Mouse (Mus musculus): ENCODE results near the gene Rad51b. TPM values are rescaled to one million over a fixed set of nuclear protein-coding genes. Genes with fewer than 3 reads are reported as not detected.

Gene Rad51b
- polyA plus RNA-seq, 1 experiment from 2014 or later: 6.3 TPM

- no peak for DNase-seq (ENCODE audit: low spot score)
- Histone ChIP-seq H3K4me3 (ENCODE audit: low read depth, low read length) (no peak overlapping the region), H3K4me1 (ENCODE audit: control insufficient read depth, insufficient read depth, low read length) (no peaks in the 10 kb centered on the region), H3K4me2 (ENCODE audit: low read depth, severe bottlenecking) (no peak overlapping the region), H3K9me3 (ENCODE audit: control insufficient read depth, low read length) (no peaks in the 10 kb centered on the region), H3K27ac (replicated peaks; ENCODE audit: low read depth, low read length) (no peak overlapping the region), H3K36me3 (ENCODE audit: control insufficient read depth, insufficient read depth, low read length) (no peaks in the 10 kb centered on the region), H3K9ac (ENCODE audit: low read length) (no peak overlapping the region), H3K27me3 (ENCODE audit: control insufficient read depth, insufficient read depth, low read length) (no peaks in the 10 kb centered on the region)
- ATAC-seq (ENCODE audit: insufficient number of reproducible peaks, low FRiP score, low TSS enrichment, low read depth): no peak
- 78% methylated on average over 4 of the region's 4 CpGs for WGBS
Observed at GRCm38 (mm10) chr12:79436892-79437291, 139.8 kb downstream of the Rad51b start.

GRCm38 (mm10) chr12:79437572-79437971, 140.5 kb downstream of the Rad51b start:
- H3K9me3 ChIP-seq (ENCODE audit: control insufficient read depth, low read length): no peaks in the 10 kb centered on the region
- WGBS: 76% methylated on average over 3 of the region's 3 CpGs
- H3K4me1 ChIP-seq (ENCODE audit: control insufficient read depth, insufficient read depth, low read length): no peaks in the 10 kb centered on the region
- no peaks in the 10 kb centered on the region for H3K27me3 ChIP-seq (ENCODE audit: control insufficient read depth, insufficient read depth, low read length)
- no peak overlapping the region for H3K4me3 ChIP-seq (ENCODE audit: low read depth, low read length)
- H3K36me3 ChIP-seq (ENCODE audit: control insufficient read depth, insufficient read depth, low read length): no peaks in the 10 kb centered on the region
- no peak overlapping the region for H3K27ac ChIP-seq (replicated peaks; ENCODE audit: low read depth, low read length)
- DNase-seq (ENCODE audit: low spot score) (no peak), ATAC-seq (ENCODE audit: insufficient number of reproducible peaks, low FRiP score, low TSS enrichment, low read depth) (no peak)
- no peak overlapping the region for H3K4me2 ChIP-seq (ENCODE audit: low read depth, severe bottlenecking)
- H3K9ac ChIP-seq (ENCODE audit: low read length): no peak overlapping the region

DNA sequence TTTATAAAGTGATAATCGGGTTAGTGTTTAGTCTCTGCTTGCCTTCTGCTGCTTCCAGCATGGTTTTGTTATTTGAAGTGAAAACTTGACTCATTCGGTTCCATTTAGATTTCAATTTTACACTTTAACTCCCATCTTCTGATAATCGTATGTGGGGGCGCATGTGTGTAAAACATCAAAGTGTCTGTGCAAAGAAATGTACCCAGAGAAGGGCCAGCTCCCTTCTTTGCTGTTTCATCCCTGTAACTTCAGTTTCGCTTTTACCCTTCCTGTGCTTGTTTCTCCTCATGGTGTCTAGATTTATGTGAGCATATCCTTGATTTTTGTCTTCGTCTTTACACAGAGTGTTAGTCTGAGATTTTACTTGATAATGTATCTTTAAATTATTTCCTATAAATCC, 142.9 kb downstream of the Rad51b start:
- Histone ChIP-seq H3K9ac (ENCODE audit: low read length) (no peak overlapping the region), H3K36me3 (ENCODE audit: control insufficient read depth, insufficient read depth, low read length) (no peaks in the 10 kb centered on the region), H3K4me1 (ENCODE audit: control insufficient read depth, insufficient read depth, low read length) (no peaks in the 10 kb centered on the region), H3K4me3 (ENCODE audit: low read depth, low read length) (no peak overlapping the region), H3K27ac (replicated peaks; ENCODE audit: low read depth, low read length) (no peak overlapping the region), H3K4me2 (ENCODE audit: low read depth, severe bottlenecking) (no peak overlapping the region), H3K9me3 (ENCODE audit: control insufficient read depth, low read length) (no peaks in the 10 kb centered on the region), H3K27me3 (ENCODE audit: control insufficient read depth, insufficient read depth, low read length) (no peaks in the 10 kb centered on the region)
- WGBS: 93% methylated on average over 6 of the region's 6 CpGs
- DNase-seq (ENCODE audit: low spot score) (no peak), ATAC-seq (ENCODE audit: insufficient number of reproducible peaks, low FRiP score, low TSS enrichment, low read depth) (no peak)

- 54% methylated on average over 12 of the region's 12 CpGs for WGBS
- Histone ChIP-seq H3K27ac (replicated peaks; ENCODE audit: low read depth, low read length) (no peak overlapping the region), H3K27me3 (ENCODE audit: control insufficient read depth, insufficient read depth, low read length) (no peaks in the 10 kb centered on the region), H3K36me3 (ENCODE audit: control insufficient read depth, insufficient read depth, low read length) (no peaks in the 10 kb centered on the region), H3K4me1 (ENCODE audit: control insufficient read depth, insufficient read depth, low read length) (no peaks in the 10 kb centered on the region), H3K4me2 (ENCODE audit: low read depth, severe bottlenecking) (no peak overlapping the region), H3K4me3 (ENCODE audit: low read depth, low read length) (no peak overlapping the region), H3K9me3 (ENCODE audit: control insufficient read depth, low read length) (no peaks in the 10 kb centered on the region), H3K9ac (ENCODE audit: low read length) (no peak overlapping the region)
- no peak for DNase-seq (ENCODE audit: low spot score)
- no peak for ATAC-seq (ENCODE audit: insufficient number of reproducible peaks, low FRiP score, low TSS enrichment, low read depth)
Observed at GRCm38 (mm10) chr12:79441210-79442005, 144.3 kb downstream of the Rad51b start.

GRCm38 (mm10) chr12:79442126-79442525, 145.0 kb downstream of the Rad51b start:
- WGBS: 68% methylated on average over 7 of the region's 7 CpGs

GRCm38 (mm10) chr12:79442836-79443390, 145.8 kb downstream of the Rad51b start:
- Histone ChIP-seq H3K4me2 (ENCODE audit: low read depth, severe bottlenecking) (no peak overlapping the region), H3K27ac (replicated peaks; ENCODE audit: low read depth, low read length) (no peak overlapping the region), H3K4me3 (ENCODE audit: low read depth, low read length) (no peak overlapping the region), H3K36me3 (ENCODE audit: control insufficient read depth, insufficient read depth, low read length) (no peaks in the 10 kb centered on the region), H3K27me3 (ENCODE audit: control insufficient read depth, insufficient read depth, low read length) (no peaks in the 10 kb centered on the region), H3K4me1 (ENCODE audit: control insufficient read depth, insufficient read depth, low read length) (no peaks in the 10 kb centered on the region), H3K9me3 (ENCODE audit: control insufficient read depth, low read length) (no peaks in the 10 kb centered on the region), H3K9ac (ENCODE audit: low read length) (no peak overlapping the region)
- 73% methylated on average over 6 of the region's 6 CpGs for WGBS
- no peak for ATAC-seq (ENCODE audit: insufficient number of reproducible peaks, low FRiP score, low TSS enrichment, low read depth)
- no peak for DNase-seq (ENCODE audit: low spot score)

More at GRCm38 (mm10) chr12:79442126-79442525, 145.0 kb downstream of the Rad51b start:
- H3K27me3 ChIP-seq (ENCODE audit: control insufficient read depth, insufficient read depth, low read length): no peaks in the 10 kb centered on the region
- H3K9me3 ChIP-seq (ENCODE audit: control insufficient read depth, low read length): no peaks in the 10 kb centered on the region
- H3K27ac ChIP-seq (replicated peaks; ENCODE audit: low read depth, low read length): no peak overlapping the region
- H3K4me1 ChIP-seq (ENCODE audit: control insufficient read depth, insufficient read depth, low read length): no peaks in the 10 kb centered on the region
- ATAC-seq (ENCODE audit: insufficient number of reproducible peaks, low FRiP score, low TSS enrichment, low read depth) (no peak), DNase-seq (ENCODE audit: low spot score) (no peak)
- H3K9ac ChIP-seq (ENCODE audit: low read length): no peak overlapping the region
- H3K36me3 ChIP-seq (ENCODE audit: control insufficient read depth, insufficient read depth, low read length): no peaks in the 10 kb centered on the region
- H3K4me3 ChIP-seq (ENCODE audit: low read depth, low read length): no peak overlapping the region
- H3K4me2 ChIP-seq (ENCODE audit: low read depth, severe bottlenecking): no peak overlapping the region

- H3K4me1 ChIP-seq (ENCODE audit: control insufficient read depth, insufficient read depth, low read length): no peaks in the 10 kb centered on the region
- no peak for DNase-seq (ENCODE audit: low spot score)
- H3K9me3 ChIP-seq (ENCODE audit: control insufficient read depth, low read length): no peaks in the 10 kb centered on the region
- H3K36me3 ChIP-seq (ENCODE audit: control insufficient read depth, insufficient read depth, low read length): no peaks in the 10 kb centered on the region
- H3K27me3 ChIP-seq (ENCODE audit: control insufficient read depth, insufficient read depth, low read length): no peaks in the 10 kb centered on the region
- H3K9ac ChIP-seq (ENCODE audit: low read length): no peak overlapping the region
- H3K4me2 ChIP-seq (ENCODE audit: low read depth, severe bottlenecking): no peak overlapping the region
- H3K27ac ChIP-seq (replicated peaks; ENCODE audit: low read depth, low read length): no peak overlapping the region
- no peak for ATAC-seq (ENCODE audit: insufficient number of reproducible peaks, low FRiP score, low TSS enrichment, low read depth)
- no peak overlapping the region for H3K4me3 ChIP-seq (ENCODE audit: low read depth, low read length)
- WGBS: 79% methylated on average over 2 of the region's 2 CpGs
Observed at GRCm38 (mm10) chr12:79444646-79445045, 147.6 kb downstream of the Rad51b start.

DNA sequence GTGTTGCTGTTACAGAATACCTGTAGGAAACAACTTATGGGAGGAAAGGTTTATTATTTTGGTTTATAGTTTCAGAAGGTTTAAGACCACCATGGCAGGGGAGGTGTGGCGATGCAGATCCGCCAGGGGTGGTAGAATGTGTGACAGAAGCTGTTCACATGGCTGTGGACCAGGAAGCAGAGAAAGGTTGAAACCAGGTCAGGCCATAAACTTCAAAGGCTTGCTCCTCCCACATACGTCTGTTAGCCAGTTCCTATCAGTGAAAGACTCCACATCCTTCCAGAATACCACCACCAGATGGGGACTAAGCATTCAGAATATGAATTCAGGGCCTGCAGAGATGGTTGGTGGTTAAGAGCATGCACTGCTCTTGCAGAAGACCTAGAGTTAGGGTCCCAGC, 150.0 kb downstream of the Rad51b start:
- Histone ChIP-seq H3K9ac (ENCODE audit: low read length) (no peak overlapping the region), H3K9me3 (ENCODE audit: control insufficient read depth, low read length) (no peaks in the 10 kb centered on the region), H3K36me3 (ENCODE audit: control insufficient read depth, insufficient read depth, low read length) (no peaks in the 10 kb centered on the region), H3K4me3 (ENCODE audit: low read depth, low read length) (no peak overlapping the region), H3K4me1 (ENCODE audit: control insufficient read depth, insufficient read depth, low read length) (no peaks in the 10 kb centered on the region), H3K27ac (replicated peaks; ENCODE audit: low read depth, low read length) (no peak overlapping the region), H3K4me2 (ENCODE audit: low read depth, severe bottlenecking) (no peak overlapping the region), H3K27me3 (ENCODE audit: control insufficient read depth, insufficient read depth, low read length) (no peaks in the 10 kb centered on the region)
- DNase-seq (ENCODE audit: low spot score) (no peak), ATAC-seq (ENCODE audit: insufficient number of reproducible peaks, low FRiP score, low TSS enrichment, low read depth) (no peak)
- 32% methylated on average over 3 of the region's 3 CpGs for WGBS
